Mouse (Mus musculus): ENCODE results near the gene Pam16.

The Pam16 gene

GRCm38 (mm10) chr16:4608532-4609059 is 16.2 kb downstream of the Pam16 start:
- no peak for DNase-seq (ENCODE audit: low read depth)

- no peak for DNase-seq (ENCODE audit: low read depth)
These were observed 16.8 kb downstream of the Pam16 start for GRCm38 (mm10) chr16:4607818-4608531.

- no peak for DNase-seq (ENCODE audit: low read depth)
These were observed 18.2 kb downstream of the Pam16 start for GRCm38 (mm10) chr16:4606431-4607084.

- no peak for DNase-seq (ENCODE audit: low read depth)
These were observed 19.2 kb downstream of the Pam16 start for GRCm38 (mm10) chr16:4605514-4606131.

- DNase-seq (ENCODE audit: low read depth) = no peak
These were observed 20.4 kb downstream of the Pam16 start for GRCm38 (mm10) chr16:4604293-4604837.

- DNase-seq (ENCODE audit: low read depth) = no peak
These were observed 21.3 kb downstream of the Pam16 start for GRCm38 (mm10) chr16:4603453-4603837.

- DNase-seq (ENCODE audit: low read depth) = no peak
These were observed 21.9 kb downstream of the Pam16 start for GRCm38 (mm10) chr16:4602766-4603452.

GRCm38 (mm10) chr16:4602189-4602588 is 22.6 kb downstream of the Pam16 start:
- no peak for DNase-seq (ENCODE audit: low read depth)

- no peak for DNase-seq (ENCODE audit: low read depth)
These were observed 24.0 kb downstream of the Pam16 start for GRCm38 (mm10) chr16:4600701-4601310.

- DNase-seq (ENCODE audit: low read depth) = no peak
These were observed 25.2 kb downstream of the Pam16 start for GRCm38 (mm10) chr16:4599616-4600015.

- DNase-seq (ENCODE audit: low read depth) = no peak
These were observed 25.8 kb downstream of the Pam16 start for GRCm38 (mm10) chr16:4598891-4599543.

GRCm38 (mm10) chr16:4598041-4598440 is 26.7 kb downstream of the Pam16 start:
- DNase-seq (ENCODE audit: low read depth) = no peak

GRCm38 (mm10) chr16:4597296-4597695 is 27.5 kb downstream of the Pam16 start:
- no peak for DNase-seq (ENCODE audit: low read depth)

GRCm38 (mm10) chr16:4596836-4597235 is 28.0 kb downstream of the Pam16 start:
- no peak for DNase-seq (ENCODE audit: low read depth)

- no peak for DNase-seq (ENCODE audit: low read depth)
These were observed 28.6 kb downstream of the Pam16 start for GRCm38 (mm10) chr16:4596141-4596728.

- DNase-seq (ENCODE audit: low read depth) = no peak
These were observed 29.2 kb downstream of the Pam16 start for GRCm38 (mm10) chr16:4595527-4595963.

- no peak for DNase-seq (ENCODE audit: low read depth)
These were observed 29.8 kb downstream of the Pam16 start for GRCm38 (mm10) chr16:4594814-4595526.

GRCm38 (mm10) chr16:4593971-4594813 is 30.6 kb downstream of the Pam16 start, which contains the start of gene Glis2:
Gene Glis2 (plus strand): TSS chr16:4594713.
- DNase-seq (ENCODE audit: low read depth) = no peak
